ENCODE assay signal across 7 mouse cellular contexts in the genomic region with DNA sequence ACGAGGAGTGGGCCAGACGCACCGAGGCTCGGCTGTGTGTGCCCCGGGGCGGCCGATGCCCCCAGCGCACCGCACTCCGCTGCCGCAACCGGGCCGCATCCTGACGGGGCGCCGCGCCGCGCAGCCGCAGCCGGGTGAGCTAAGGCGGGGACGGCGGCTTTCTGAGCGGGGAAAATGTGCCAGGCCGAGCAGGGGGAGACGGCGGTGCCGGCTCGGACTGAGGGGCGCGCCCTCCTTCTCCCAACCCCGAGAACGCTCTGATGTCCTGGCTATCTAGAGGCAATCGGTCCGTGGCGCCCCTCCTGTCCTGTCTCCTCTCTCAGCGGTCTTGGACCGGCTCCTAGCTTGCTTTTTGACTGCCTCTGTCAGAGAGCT. TPM values are rescaled to one million over a fixed set of nuclear protein-coding genes. Genes with fewer than 3 reads are reported as not detected.
DNase-seq lines count a peak whose midpoint lies in the region; ATAC-seq and TF ChIP-seq lines count a peak whose summit lies in the region.

No protein-coding gene starts in this region.

- under 1% methylated on average over 39 of the region's 39 CpGs for WGBS in lung, embryonic 14.5 days
- WGBS in embryonic facial prominence, embryonic 13.5 days, result under 1% methylated on average over 39 of the region's 39 CpGs
- WGBS in intestine, embryonic 15.5 days, result under 1% methylated on average over 30 of the region's 39 CpGs
- under 1% methylated on average over 39 of the region's 39 CpGs for whole genome bisulfite sequencing in neural tube, embryonic 12.5 days

- peaks cover 32% of the 10 kb centered on the region for H3K36me3 ChIP-seq in lung, embryonic 14.5 days (ENCODE audit: insufficient read depth)
- H3K36me3 ChIP-seq in embryonic facial prominence, embryonic 13.5 days, result peaks cover 35% of the 10 kb centered on the region
- H3K36me3 ChIP-seq in intestine, embryonic 15.5 days, result peaks cover 25% of the 10 kb centered on the region
- H3K36me3 ChIP-seq in neural tube, embryonic 12.5 days, result peaks cover 36% of the 10 kb centered on the region

- peak overlapping the region; percentile 76 for H3K4me2 ChIP-seq in lung, embryonic 14.5 days
- peak overlapping the region; percentile 88 for H3K4me2 ChIP-seq in embryonic facial prominence, embryonic 13.5 days
- peak overlapping the region; percentile 85 for H3K4me2 ChIP-seq in intestine, embryonic 15.5 days (replicated peaks)
- peak overlapping the region; percentile 82 for H3K4me2 ChIP-seq in neural tube, embryonic 12.5 days (replicated peaks)

- peak; percentile 72 for ATAC-seq in lung, embryonic 14.5 days (ENCODE audit: insufficient read depth)
- peak; percentile 70; the same call in 1 of the 2 replicates for ATAC-seq in embryonic facial prominence, embryonic 13.5 days (ENCODE audit: insufficient number of reproducible peaks, insufficient read depth, low FRiP score, low TSS enrichment, low read depth)
- peak; percentile 57 for ATAC-seq in intestine, embryonic 15.5 days
- ATAC-seq in neural tube, embryonic 12.5 days (ENCODE audit: low FRiP score, low read depth), result peak; percentile 78

- peak overlapping the region; percentile 73 for H3K9ac ChIP-seq in lung, embryonic 14.5 days
- H3K9ac ChIP-seq in embryonic facial prominence, embryonic 13.5 days, result peak overlapping the region; percentile 85
- peak overlapping the region; percentile 90 for H3K9ac ChIP-seq in intestine, embryonic 15.5 days
- H3K9ac ChIP-seq in neural tube, embryonic 12.5 days, result peak overlapping the region; percentile 88

- peak overlapping the region; percentile 50; the same call in 1 of the 2 replicates for H3K27ac ChIP-seq in lung, embryonic 14.5 days (ENCODE audit: low read depth)
- H3K27ac ChIP-seq in embryonic facial prominence, embryonic 13.5 days, result peak overlapping the region; percentile 65
- H3K27ac ChIP-seq in intestine, embryonic 15.5 days, result peak overlapping the region; percentile 86
- peak overlapping the region; percentile 81 for H3K27ac ChIP-seq in neural tube, embryonic 12.5 days

- no peak for DNase-seq in lung, embryonic 14.5 days
- no peak for DNase-seq in lung, postnatal 10 days
- DNase-seq in T-cell, adult 2 months (ENCODE audit: low spot score), result no peak
- DNase-seq in cerebellum, postnatal 4 days (ENCODE audit: low spot score in 2 of 2), result no peak

- H3K4me3 ChIP-seq in lung, embryonic 14.5 days (ENCODE audit: low read depth, low read length), result peak overlapping the region; percentile 82
- H3K4me3 ChIP-seq in embryonic facial prominence, embryonic 13.5 days, result peak overlapping the region; percentile 71
- peak overlapping the region; percentile 90 for H3K4me3 ChIP-seq in intestine, embryonic 15.5 days (replicated peaks)
- H3K4me3 ChIP-seq in neural tube, embryonic 12.5 days, result peak overlapping the region; percentile 81

- H3K4me1 ChIP-seq in lung, embryonic 14.5 days (ENCODE audit: insufficient read depth), result no peaks in the 10 kb centered on the region
- peaks cover 9% of the 10 kb centered on the region for H3K4me1 ChIP-seq in embryonic facial prominence, embryonic 13.5 days
- peaks cover 11% of the 10 kb centered on the region for H3K4me1 ChIP-seq in intestine, embryonic 15.5 days (replicated peaks)
- peaks cover 12% of the 10 kb centered on the region for H3K4me1 ChIP-seq in neural tube, embryonic 12.5 days

- H3K9me3 ChIP-seq in lung, embryonic 14.5 days (ENCODE audit: low read depth, low read length), result no peaks in the 10 kb centered on the region
- no peaks in the 10 kb centered on the region for H3K9me3 ChIP-seq in embryonic facial prominence, embryonic 13.5 days
- no peaks in the 10 kb centered on the region for H3K9me3 ChIP-seq in intestine, embryonic 15.5 days
- no peaks in the 10 kb centered on the region for H3K9me3 ChIP-seq in neural tube, embryonic 12.5 days

- no peaks in the 10 kb centered on the region for H3K27me3 ChIP-seq in lung, embryonic 14.5 days (ENCODE audit: insufficient read depth, low read length)
- H3K27me3 ChIP-seq in embryonic facial prominence, embryonic 13.5 days, result no peaks in the 10 kb centered on the region
- H3K27me3 ChIP-seq in intestine, embryonic 15.5 days (replicated peaks), result no peaks in the 10 kb centered on the region
- no peaks in the 10 kb centered on the region for H3K27me3 ChIP-seq in neural tube, embryonic 12.5 days (replicated peaks)

- no peak for TF ChIP-seq CTCF in lung, embryonic 14.5 days (IDR thresholded peaks at IDR 0.05; ENCODE audit: low read depth)

RNA-seq across cellular contexts. Expression of a gene that starts 0.4 kb away (rescaled TPM):
- polyA plus RNA-seq in lung, embryonic 14.5 days (2014; fragmentation: Nextera tagmentation; extraction: Ambion mirVana), result 11.7 and 12.0 TPM in 2 replicates
- polyA plus RNA-seq in embryonic facial prominence, embryonic 13.5 days (2015; fragmentation: Nextera tagmentation; extraction: Ambion mirVana), result 16.7 and 17.0 TPM in 2 replicates
- 31.8 and 35.2 TPM in 2 replicates for polyA plus RNA-seq in intestine, embryonic 15.5 days (2015; fragmentation: Nextera tagmentation; extraction: Ambion mirVana)
- 32.7 and 34.7 TPM in 2 replicates for polyA plus RNA-seq in neural tube, embryonic 12.5 days (2016; fragmentation: Nextera tagmentation; extraction: Ambion mirVana)

RNA-seq across cellular contexts. Expression of a gene that starts 14.5 kb away (rescaled TPM):
- polyA plus RNA-seq in lung, embryonic 14.5 days (2014; fragmentation: Nextera tagmentation; extraction: Ambion mirVana), result 30.9 and 32.6 TPM in 2 replicates
- 43.4 and 49.4 TPM in 2 replicates for polyA plus RNA-seq in embryonic facial prominence, embryonic 13.5 days (2015; fragmentation: Nextera tagmentation; extraction: Ambion mirVana)
- 30.5 and 40.5 TPM in 2 replicates for polyA plus RNA-seq in intestine, embryonic 15.5 days (2015; fragmentation: Nextera tagmentation; extraction: Ambion mirVana)
- polyA plus RNA-seq in neural tube, embryonic 12.5 days (2016; fragmentation: Nextera tagmentation; extraction: Ambion mirVana), result 44.4 and 44.7 TPM in 2 replicates

RNA-seq across cellular contexts. Expression of a gene that starts 15.5 kb away (rescaled TPM):
- 34.1 and 37.5 TPM in 2 replicates for polyA plus RNA-seq in lung, embryonic 14.5 days (2014; fragmentation: Nextera tagmentation; extraction: Ambion mirVana)
- polyA plus RNA-seq in embryonic facial prominence, embryonic 13.5 days (2015; fragmentation: Nextera tagmentation; extraction: Ambion mirVana), result 31.1 and 31.7 TPM in 2 replicates
- 45.7 and 56.6 TPM in 2 replicates for polyA plus RNA-seq in intestine, embryonic 15.5 days (2015; fragmentation: Nextera tagmentation; extraction: Ambion mirVana)
- 32.7 and 36.4 TPM in 2 replicates for polyA plus RNA-seq in neural tube, embryonic 12.5 days (2016; fragmentation: Nextera tagmentation; extraction: Ambion mirVana)

RNA-seq across cellular contexts. Expression of a gene that starts 17.1 kb away (rescaled TPM):
- 20.5 and 27.0 TPM in 2 replicates for polyA plus RNA-seq in lung, embryonic 14.5 days (2014; fragmentation: Nextera tagmentation; extraction: Ambion mirVana)
- polyA plus RNA-seq in embryonic facial prominence, embryonic 13.5 days (2015; fragmentation: Nextera tagmentation; extraction: Ambion mirVana), result 23.4 and 26.3 TPM in 2 replicates
- 23.8 and 26.4 TPM in 2 replicates for polyA plus RNA-seq in intestine, embryonic 15.5 days (2015; fragmentation: Nextera tagmentation; extraction: Ambion mirVana)
- polyA plus RNA-seq in neural tube, embryonic 12.5 days (2016; fragmentation: Nextera tagmentation; extraction: Ambion mirVana), result 17.2 and 19.2 TPM in 2 replicates

RNA-seq across cellular contexts. Expression of a gene that starts 43.7 kb away (rescaled TPM):
- polyA plus RNA-seq in lung, embryonic 14.5 days (2014; fragmentation: Nextera tagmentation; extraction: Ambion mirVana), result not detected in 2 replicates
- polyA plus RNA-seq in embryonic facial prominence, embryonic 13.5 days (2015; fragmentation: Nextera tagmentation; extraction: Ambion mirVana), result 0.81 TPM in 1 of 2 replicates, not detected in the other
- polyA plus RNA-seq in intestine, embryonic 15.5 days (2015; fragmentation: Nextera tagmentation; extraction: Ambion mirVana), result 0.33 and 0.95 TPM in 2 replicates
- 0.44 and 0.91 TPM in 2 replicates for polyA plus RNA-seq in neural tube, embryonic 12.5 days (2016; fragmentation: Nextera tagmentation; extraction: Ambion mirVana)
